Mouse (Mus musculus): Measurements from ENCODE around the gene Lyg1.

DNA sequence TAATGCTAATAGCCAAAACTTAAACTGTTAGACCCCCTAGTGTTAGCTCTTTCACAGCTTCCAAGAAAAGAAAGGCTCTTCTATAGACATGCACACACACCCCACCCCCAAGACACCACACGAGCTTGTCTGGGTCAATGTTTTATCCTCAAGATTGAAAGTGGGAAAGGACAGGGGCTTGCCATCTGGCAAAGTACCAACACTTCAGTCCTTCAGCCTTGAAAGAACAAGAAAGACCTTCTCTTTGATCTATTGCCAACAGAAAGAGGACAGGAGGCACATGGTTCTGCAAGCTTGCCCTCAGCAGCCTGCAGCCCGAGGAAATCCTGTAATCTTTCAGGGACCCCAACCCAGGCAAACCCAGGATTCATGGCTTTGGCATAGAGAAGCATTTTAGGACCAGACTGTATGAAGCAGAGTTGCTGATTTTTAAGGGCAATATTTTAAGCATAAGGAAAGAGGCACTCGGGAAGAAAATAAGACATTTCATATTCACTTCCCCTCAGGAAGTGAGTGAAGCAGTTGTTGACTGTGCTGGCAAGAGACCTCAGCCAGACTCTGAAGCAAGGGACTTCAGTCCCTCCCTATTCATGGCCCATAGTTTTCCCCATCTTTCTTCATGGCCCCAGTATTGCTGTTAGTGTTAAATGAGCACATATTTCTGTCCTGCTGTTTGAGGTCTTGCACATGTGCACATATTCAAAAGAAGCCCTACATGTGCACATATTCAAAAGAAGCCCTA, 698 bp downstream of the Lyg1 start:
- TF ChIP-seq CTCF (IDR thresholded peaks at IDR 0.05) (no peak), POLR2A (IDR thresholded peaks at IDR 0.05; ENCODE audit: insufficient read depth, low read depth, low read length) (no peak), EP300 (IDR thresholded peaks at IDR 0.05; ENCODE audit: insufficient read depth, low read depth, low read length) (no peak)

Data from heart, adult 2 months (tissue).